Mouse (Mus musculus): Measurements from ENCODE around the gene Sin3b. TPM values are rescaled to one million over a fixed set of nuclear protein-coding genes. Genes with fewer than 3 reads are reported as not detected.

The Sin3b gene
- polyA plus RNA-seq, 1 experiment from 2014 or later = 163 TPM

Small RNAs within 50 kb of the gene (microRNA-seq; reads per million reads assigned to microRNA genes)
- not detected for gene Gm26237

Other genes with a start within 250 kb of the Sin3b start
- 66.5 and 75.3 TPM in 2 replicates for gene Cherp, start 248.1 kb upstream of the Sin3b start, polyA plus RNA-seq (2016; fragmentation: Nextera tagmentation; extraction: Ambion mirVana)
- 22.2 and 27.8 TPM in 2 replicates for gene Slc35e1, start 230.7 kb upstream of the Sin3b start, polyA plus RNA-seq (2016; fragmentation: Nextera tagmentation; extraction: Ambion mirVana)
- 17.7 and 22.0 TPM in 2 replicates for gene Med26, start 175.0 kb upstream of the Sin3b start, polyA plus RNA-seq (2016; fragmentation: Nextera tagmentation; extraction: Ambion mirVana)
- gene Smim7, start 152.2 kb upstream of the Sin3b start, polyA plus RNA-seq (2016; fragmentation: Nextera tagmentation; extraction: Ambion mirVana) = 121 and 124 TPM in 2 replicates
- 14.7 and 14.8 TPM in 2 replicates for gene Tmem38a, start 151.2 kb upstream of the Sin3b start, polyA plus RNA-seq (2016; fragmentation: Nextera tagmentation; extraction: Ambion mirVana)
- gene Nwd1, start 76.6 kb upstream of the Sin3b start, polyA plus RNA-seq (2016; fragmentation: Nextera tagmentation; extraction: Ambion mirVana) = 0.64 and 0.68 TPM in 2 replicates
- 0.77 and 1.3 TPM in 2 replicates for gene F2rl3, start 38.6 kb downstream of the Sin3b start, polyA plus RNA-seq (2016; fragmentation: Nextera tagmentation; extraction: Ambion mirVana)

Data from hindbrain, embryonic 12.5 days (tissue).